Mouse (Mus musculus): ENCODE results near the gene Rtn4ip1. TPM values are rescaled to one million over a fixed set of nuclear protein-coding genes. Genes with fewer than 3 reads are reported as not detected.

Rtn4ip1 gene
- polyA plus RNA-seq, 1 experiment from 2014 or later = 13.4 TPM

GRCm38 (mm10) chr10:43992506-43992905, 90.9 kb downstream of the Rtn4ip1 start:
- Histone ChIP-seq H3K36me3 (ENCODE audit: control insufficient read depth, insufficient read depth, low read length) (no peaks in the 10 kb centered on the region), H3K4me3 (replicated peaks; ENCODE audit: low read length) (no peak overlapping the region), H3K4me1 (ENCODE audit: control insufficient read depth, insufficient read depth, low read length) (no peaks in the 10 kb centered on the region; the same call in 1 of the 2 replicates), H3K27ac (ENCODE audit: low read length) (no peak overlapping the region), H3K4me2 (ENCODE audit: low read depth, low read length) (no peak overlapping the region), H3K9me3 (replicated peaks; ENCODE audit: control insufficient read depth, low read length) (no peaks in the 10 kb centered on the region), H3K9ac (ENCODE audit: low read length) (no peak overlapping the region), H3K27me3 (ENCODE audit: control insufficient read depth, insufficient read depth, low read length) (no peaks in the 10 kb centered on the region)
- WGBS = 79% methylated on average over 5 of the region's 5 CpGs
- no peak for ATAC-seq (ENCODE audit: insufficient read depth, low FRiP score)

- Histone ChIP-seq H3K4me3 (replicated peaks; ENCODE audit: low read length) (no peak overlapping the region), H3K9ac (ENCODE audit: low read length) (no peak overlapping the region), H3K36me3 (ENCODE audit: control insufficient read depth, insufficient read depth, low read length) (no peaks in the 10 kb centered on the region), H3K4me1 (ENCODE audit: control insufficient read depth, insufficient read depth, low read length) (no peaks in the 10 kb centered on the region; the same call in 1 of the 2 replicates), H3K27me3 (ENCODE audit: control insufficient read depth, insufficient read depth, low read length) (no peaks in the 10 kb centered on the region), H3K4me2 (ENCODE audit: low read depth, low read length) (no peak overlapping the region), H3K27ac (ENCODE audit: low read length) (no peak overlapping the region), H3K9me3 (replicated peaks; ENCODE audit: control insufficient read depth, low read length) (no peaks in the 10 kb centered on the region)
- ATAC-seq (ENCODE audit: insufficient read depth, low FRiP score) = no peak
- WGBS = 34% methylated on average over 6 of the region's 6 CpGs
Measured at GRCm38 (mm10) chr10:43993198-43993597, 91.6 kb downstream of the Rtn4ip1 start.

- Histone ChIP-seq H3K9me3 (replicated peaks; ENCODE audit: control insufficient read depth, low read length) (no peaks in the 10 kb centered on the region), H3K4me1 (ENCODE audit: control insufficient read depth, insufficient read depth, low read length) (no peaks in the 10 kb centered on the region; the same call in 1 of the 2 replicates), H3K36me3 (ENCODE audit: control insufficient read depth, insufficient read depth, low read length) (no peaks in the 10 kb centered on the region), H3K27ac (ENCODE audit: low read length) (peak overlapping the region; percentile 44; the same call in 1 of the 2 replicates), H3K27me3 (ENCODE audit: control insufficient read depth, insufficient read depth, low read length) (no peaks in the 10 kb centered on the region), H3K9ac (ENCODE audit: low read length) (no peak overlapping the region), H3K4me2 (ENCODE audit: low read depth, low read length) (no peak overlapping the region), H3K4me3 (replicated peaks; ENCODE audit: low read length) (no peak overlapping the region)
- 70% methylated on average over 10 of the region's 10 CpGs for WGBS
- no peak for ATAC-seq (ENCODE audit: insufficient read depth, low FRiP score)
Measured at GRCm38 (mm10) chr10:43995858-43996650, 94.4 kb downstream of the Rtn4ip1 start.

- no peak overlapping the region for H3K4me2 ChIP-seq (ENCODE audit: low read depth, low read length)
- peaks cover 5% of the 10 kb centered on the region; the same call in 1 of the 2 replicates for H3K27me3 ChIP-seq (ENCODE audit: control insufficient read depth, insufficient read depth, low read length)
- peaks cover 3% of the 10 kb centered on the region; the same call in 1 of the 2 replicates for H3K4me1 ChIP-seq (ENCODE audit: control insufficient read depth, insufficient read depth, low read length)
- no peak overlapping the region for H3K9ac ChIP-seq (ENCODE audit: low read length)
- H3K27ac ChIP-seq (ENCODE audit: low read length) = no peak overlapping the region
- H3K4me3 ChIP-seq (replicated peaks; ENCODE audit: low read length) = no peak overlapping the region
- no peaks in the 10 kb centered on the region for H3K9me3 ChIP-seq (replicated peaks; ENCODE audit: control insufficient read depth, low read length)
- WGBS = 88% methylated on average over 10 of the region's 10 CpGs
- no peak for ATAC-seq (ENCODE audit: insufficient read depth, low FRiP score)
- no peaks in the 10 kb centered on the region for H3K36me3 ChIP-seq (ENCODE audit: control insufficient read depth, insufficient read depth, low read length)
Measured at GRCm38 (mm10) chr10:43997276-43997675, 95.7 kb downstream of the Rtn4ip1 start.

- Histone ChIP-seq H3K27ac (ENCODE audit: low read length) (no peak overlapping the region), H3K27me3 (ENCODE audit: control insufficient read depth, insufficient read depth, low read length) (peaks cover 10% of the 10 kb centered on the region; the same call in 1 of the 2 replicates), H3K36me3 (ENCODE audit: control insufficient read depth, insufficient read depth, low read length) (no peaks in the 10 kb centered on the region), H3K9ac (ENCODE audit: low read length) (no peak overlapping the region), H3K4me2 (ENCODE audit: low read depth, low read length) (no peak overlapping the region), H3K4me3 (replicated peaks; ENCODE audit: low read length) (no peak overlapping the region), H3K9me3 (replicated peaks; ENCODE audit: control insufficient read depth, low read length) (no peaks in the 10 kb centered on the region), H3K4me1 (ENCODE audit: control insufficient read depth, insufficient read depth, low read length) (peaks cover 3% of the 10 kb centered on the region; the same call in 1 of the 2 replicates)
- no peak for ATAC-seq (ENCODE audit: insufficient read depth, low FRiP score)
- WGBS = 74% methylated on average over 9 of the region's 9 CpGs
Measured at GRCm38 (mm10) chr10:43998023-43998422, 96.4 kb downstream of the Rtn4ip1 start.

- H3K36me3 ChIP-seq (ENCODE audit: control insufficient read depth, insufficient read depth, low read length) = no peaks in the 10 kb centered on the region
- ATAC-seq (ENCODE audit: insufficient read depth, low FRiP score) = no peak
Measured at GRCm38 (mm10) chr10:43998503-43999082, 97.0 kb downstream of the Rtn4ip1 start.

GRCm38 (mm10) chr10:44000156-44000865, 98.7 kb downstream of the Rtn4ip1 start:
- peaks cover 10% of the 10 kb centered on the region for H3K4me1 ChIP-seq (ENCODE audit: control insufficient read depth, insufficient read depth, low read length)
- no peak overlapping the region for H3K4me3 ChIP-seq (replicated peaks; ENCODE audit: low read length)
- no peaks in the 10 kb centered on the region for H3K9me3 ChIP-seq (replicated peaks; ENCODE audit: control insufficient read depth, low read length)
- peaks cover 28% of the 10 kb centered on the region for H3K27me3 ChIP-seq (ENCODE audit: control insufficient read depth, insufficient read depth, low read length)
- WGBS = 34% methylated on average over 2 of the region's 2 CpGs
- no peak overlapping the region for H3K9ac ChIP-seq (ENCODE audit: low read length)
- H3K36me3 ChIP-seq (ENCODE audit: control insufficient read depth, insufficient read depth, low read length) = no peaks in the 10 kb centered on the region
- no peak overlapping the region for H3K4me2 ChIP-seq (ENCODE audit: low read depth, low read length)
- ATAC-seq (ENCODE audit: insufficient read depth, low FRiP score) = no peak
- H3K27ac ChIP-seq (ENCODE audit: low read length) = no peak overlapping the region

More at GRCm38 (mm10) chr10:43998503-43999082, 97.0 kb downstream of the Rtn4ip1 start:
- Histone ChIP-seq H3K9me3 (replicated peaks; ENCODE audit: control insufficient read depth, low read length) (no peaks in the 10 kb centered on the region), H3K9ac (ENCODE audit: low read length) (no peak overlapping the region), H3K4me1 (ENCODE audit: control insufficient read depth, insufficient read depth, low read length) (0 out of 2 replicates have a peak, but pooled peaks cover 3% of the 10 kb centered on the region), H3K4me2 (ENCODE audit: low read depth, low read length) (no peak overlapping the region), H3K4me3 (replicated peaks; ENCODE audit: low read length) (no peak overlapping the region), H3K27ac (ENCODE audit: low read length) (no peak overlapping the region), H3K27me3 (ENCODE audit: control insufficient read depth, insufficient read depth, low read length) (peaks cover 13% of the 10 kb centered on the region; the same call in 1 of the 2 replicates)
- 84% methylated on average over 8 of the region's 8 CpGs for WGBS

GRCm38 (mm10) chr10:44002004-44002940, 100.7 kb downstream of the Rtn4ip1 start:
- Histone ChIP-seq H3K27me3 (ENCODE audit: control insufficient read depth, insufficient read depth, low read length) (peaks cover 31% of the 10 kb centered on the region), H3K4me2 (ENCODE audit: low read depth, low read length) (peak overlapping the region; percentile 66), H3K27ac (ENCODE audit: low read length) (no peak overlapping the region), H3K36me3 (ENCODE audit: control insufficient read depth, insufficient read depth, low read length) (no peaks in the 10 kb centered on the region), H3K9me3 (replicated peaks; ENCODE audit: control insufficient read depth, low read length) (no peaks in the 10 kb centered on the region), H3K9ac (ENCODE audit: low read length) (no peak overlapping the region), H3K4me1 (ENCODE audit: control insufficient read depth, insufficient read depth, low read length) (peaks cover 20% of the 10 kb centered on the region), H3K4me3 (replicated peaks; ENCODE audit: low read length) (no peak overlapping the region)
- WGBS = 34% methylated on average over 14 of the region's 14 CpGs
- ATAC-seq (ENCODE audit: insufficient read depth, low FRiP score) = no peak
